Mouse (Mus musculus) stomach, embryonic 14.5 days (tissue): Measurements from ENCODE around the gene Tas1r1. TPM values are rescaled to one million over a fixed set of nuclear protein-coding genes. Genes with fewer than 3 reads are reported as not detected.

Source experiments
- ATAC-seq: fragments of 200-750 bp; cut with Nextera tagmentation; 2 replicates; pipeline ENCODE4 v1.8.0; 2017; ENCODE audit warnings: low read depth, moderate TSS enrichment; ENCODE audit not compliant: insufficient number of reproducible peaks, insufficient read depth, low FRiP score
- H3K27ac ChIP-seq: fragments of 300-500 bp; sonication (generic); 2 replicates; pipeline ENCODE4 v1.5.1; 2014; ENCODE audit warnings: mild to moderate bottlenecking, low read length, moderate library complexity, mixed read lengths
- H3K27me3 ChIP-seq: fragments of 300-500 bp; sonication (generic); 2 replicates; pipeline ENCODE4 v1.6.1; 2014; ENCODE audit warnings: low read length, control low read depth, mixed read lengths; ENCODE audit not compliant: control insufficient read depth, insufficient read depth
- H3K36me3 ChIP-seq: fragments of 300-500 bp; sonication (generic); 2 replicates; pipeline ENCODE4 v1.6.1; 2014; ENCODE audit warnings: mild to moderate bottlenecking, control low read depth, low read length, moderate library complexity, mixed read lengths; ENCODE audit not compliant: control insufficient read depth, insufficient read depth
- H3K4me1 ChIP-seq: fragments of 300-500 bp; sonication (generic); 2 replicates; pipeline ENCODE4 v1.6.1; 2014; ENCODE audit warnings: low read length, control low read depth, mixed read lengths; ENCODE audit not compliant: control insufficient read depth, insufficient read depth
- H3K4me2 ChIP-seq: fragments of 300-500 bp; sonication (generic); replicated peaks from 2 replicates; pipeline ENCODE4 v1.6.1; 2014; ENCODE audit warnings: low read depth, low read length, control low read depth
- H3K4me3 ChIP-seq: fragments of 300-500 bp; sonication (generic); 2 replicates; pipeline ENCODE4 v1.5.1; 2014; ENCODE audit warnings: low read depth, low read length, control low read depth
- H3K9ac ChIP-seq: fragments of 300-500 bp; sonication (generic); replicated peaks from 2 replicates; pipeline ENCODE4 v1.6.1; 2014; ENCODE audit warnings: low read depth, mild to moderate bottlenecking, control low read depth, low read length, moderate library complexity, mixed read lengths
- H3K9me3 ChIP-seq: fragments of 300-500 bp; sonication (generic); 2 replicates; pipeline ENCODE4 v1.6.1; 2016; ENCODE audit warnings: low read depth, low read length, control low read depth; ENCODE audit not compliant: control insufficient read depth
- WGBS: fragments of 180-500 bp; shearing (Covaris S2); extraction: QIAGEN DNeasy Blood & Tissue Kit; methylation state at CpG from one replicate; pipeline ENCODE4 v1.1.7; 2014; 5-methylcytosine and 5-hydroxymethylcytosine counted together
- polyA plus RNA-seq: library from polyadenylated mRNA; unstranded; fragments of >200 nt; fragmentation: Nextera tagmentation; extraction: Ambion mirVana; gene quantifications from 2 replicates; pipeline ENCODE4 v1.2.1, GENCODE M21; 2014

The Tas1r1 gene
- polyA plus RNA-seq, 1 experiment from 2014 or later: 0.30 TPM

DNA sequence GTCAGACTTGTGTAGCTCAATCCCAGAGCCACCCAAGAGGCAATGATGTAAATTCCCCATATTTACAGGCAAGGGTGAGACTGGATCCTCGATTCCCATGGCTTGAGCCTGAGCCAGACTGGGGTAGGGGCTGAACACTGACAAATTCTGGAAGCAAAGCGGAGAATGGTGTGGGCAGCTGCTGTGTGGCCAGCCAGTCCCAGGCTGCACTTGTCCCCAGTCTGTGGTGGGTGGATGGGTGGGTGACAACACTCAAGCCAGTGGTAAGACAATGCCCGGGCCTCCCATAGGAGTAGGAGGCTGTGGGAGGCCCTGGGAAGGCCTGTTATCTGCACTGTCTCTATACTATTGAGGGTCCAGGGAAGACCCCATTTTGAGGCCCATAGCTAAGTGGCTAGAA lies 30.9 kb upstream of the Tas1r1 start:
- Histone ChIP-seq H3K9ac (no peak overlapping the region), H3K4me3 (no peak overlapping the region), H3K9me3 (no peaks in the 10 kb centered on the region), H3K4me2 (no peak overlapping the region), H3K27me3 (no peaks in the 10 kb centered on the region), H3K27ac (no peak overlapping the region), H3K4me1 (peaks cover 7% of the 10 kb centered on the region; the same call in 1 of the 2 replicates), H3K36me3 (no peaks in the 10 kb centered on the region)
- WGBS: 87% methylated on average over 3 of the region's 3 CpGs
- ATAC-seq: no peak

DNA sequence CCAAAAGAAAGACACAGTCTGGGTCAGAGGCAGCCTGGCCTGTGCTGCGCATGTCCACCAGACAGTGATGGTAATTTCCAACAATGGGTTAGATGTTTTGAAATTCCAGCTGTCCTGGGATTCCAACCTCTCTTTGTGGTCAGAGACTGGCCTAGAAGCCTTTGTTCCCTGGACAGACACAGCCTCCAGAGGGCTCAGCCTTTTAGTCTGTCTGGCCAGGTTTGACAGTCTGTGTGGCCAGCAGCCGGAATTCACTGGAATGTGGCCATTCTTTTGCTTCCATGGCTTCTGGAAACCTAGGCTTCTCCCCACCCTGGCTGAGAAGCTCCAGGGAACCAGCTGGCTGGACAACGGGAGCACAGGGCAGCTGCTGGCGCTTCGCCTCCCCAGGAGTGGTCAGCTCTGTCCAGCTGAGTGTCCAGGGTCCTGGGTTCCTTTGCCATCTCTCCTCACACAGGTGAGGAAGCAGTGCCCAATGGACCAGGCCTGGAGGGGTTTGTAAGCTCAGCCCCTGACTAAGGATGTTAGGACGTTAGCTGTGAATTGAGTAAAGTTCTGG lies 29.9 kb upstream of the Tas1r1 start:
- H3K27ac ChIP-seq: no peak overlapping the region
- H3K27me3 ChIP-seq: no peaks in the 10 kb centered on the region
- H3K4me1 ChIP-seq: peaks cover 7% of the 10 kb centered on the region; the same call in 1 of the 2 replicates
- H3K9ac ChIP-seq: no peak overlapping the region
- no peaks in the 10 kb centered on the region for H3K36me3 ChIP-seq
- 68% methylated on average over 6 of the region's 6 CpGs for WGBS
- no peak overlapping the region for H3K4me3 ChIP-seq
- ATAC-seq: no peak
- H3K9me3 ChIP-seq: no peaks in the 10 kb centered on the region
- H3K4me2 ChIP-seq: no peak overlapping the region

DNA sequence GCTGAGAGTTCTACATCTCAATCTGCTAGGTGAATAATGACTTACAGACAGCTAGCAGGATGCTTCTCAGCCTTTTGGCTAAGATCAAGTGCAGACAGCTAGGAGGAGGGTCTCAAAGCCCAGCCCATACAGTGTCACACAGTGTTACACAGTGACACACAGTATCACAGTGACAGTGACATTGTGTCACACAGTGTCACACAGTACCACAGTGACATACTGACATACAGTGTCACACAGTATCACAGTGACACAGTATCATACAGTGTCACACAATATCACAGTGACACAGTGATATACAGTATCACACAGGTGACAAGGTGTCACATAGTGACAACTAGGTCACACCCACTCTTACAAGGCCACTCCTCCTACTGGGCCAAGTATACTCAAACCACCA lies 28.9 kb upstream of the Tas1r1 start:
- Histone ChIP-seq H3K9ac (no peak overlapping the region), H3K9me3 (no peaks in the 10 kb centered on the region), H3K36me3 (no peaks in the 10 kb centered on the region), H3K4me3 (no peak overlapping the region), H3K27ac (no peak overlapping the region), H3K4me1 (peaks cover 5% of the 10 kb centered on the region; the same call in 1 of the 2 replicates), H3K27me3 (no peaks in the 10 kb centered on the region), H3K4me2 (no peak overlapping the region)
- ATAC-seq: 0 out of 2 replicates have a peak, but pooled peaks have one; percentile 16

DNA sequence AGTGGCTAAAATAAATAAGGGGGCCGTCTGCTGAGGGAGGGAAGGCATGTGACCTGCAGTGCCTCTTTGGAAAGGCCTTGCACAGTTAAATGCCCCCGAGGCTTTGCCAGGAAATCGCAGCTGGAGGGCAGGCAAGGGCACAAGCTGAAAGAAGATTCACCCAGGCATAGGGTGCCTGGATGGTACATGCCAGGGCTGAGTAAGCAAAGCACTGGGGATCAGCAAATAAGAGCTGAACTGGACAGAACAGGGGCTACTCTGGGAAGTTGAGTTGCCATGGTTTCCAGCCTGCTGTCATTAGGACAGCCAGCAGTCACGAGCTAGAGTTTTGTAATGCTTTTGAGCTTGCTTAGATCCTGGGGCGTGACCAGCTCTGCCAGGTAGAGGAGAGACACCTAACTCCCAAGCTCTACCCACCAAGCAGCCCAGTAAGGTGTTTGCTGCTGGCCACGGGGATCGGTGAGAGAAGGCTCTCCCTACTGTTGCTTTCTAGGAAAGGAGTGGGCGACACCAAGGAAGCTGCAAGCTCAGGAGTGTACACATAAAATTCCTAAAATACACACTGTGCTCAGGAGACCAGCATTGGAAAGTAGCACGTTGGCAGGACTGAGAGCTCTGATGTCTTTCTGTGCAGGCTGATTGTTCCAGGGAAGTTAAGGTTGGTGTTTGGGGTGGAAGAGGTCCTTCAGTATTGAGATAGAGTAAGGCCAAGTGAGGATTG lies 24.2 kb upstream of the Tas1r1 start:
- WGBS: 58% methylated on average over 9 of the region's 9 CpGs
- no peak overlapping the region for H3K9ac ChIP-seq
- H3K36me3 ChIP-seq: peaks cover 21% of the 10 kb centered on the region
- no peaks in the 10 kb centered on the region for H3K4me1 ChIP-seq
- H3K4me2 ChIP-seq: no peak overlapping the region
- H3K27ac ChIP-seq: no peak overlapping the region
- no peak for ATAC-seq
- no peak overlapping the region for H3K4me3 ChIP-seq
- H3K9me3 ChIP-seq: no peaks in the 10 kb centered on the region
- no peaks in the 10 kb centered on the region for H3K27me3 ChIP-seq

DNA sequence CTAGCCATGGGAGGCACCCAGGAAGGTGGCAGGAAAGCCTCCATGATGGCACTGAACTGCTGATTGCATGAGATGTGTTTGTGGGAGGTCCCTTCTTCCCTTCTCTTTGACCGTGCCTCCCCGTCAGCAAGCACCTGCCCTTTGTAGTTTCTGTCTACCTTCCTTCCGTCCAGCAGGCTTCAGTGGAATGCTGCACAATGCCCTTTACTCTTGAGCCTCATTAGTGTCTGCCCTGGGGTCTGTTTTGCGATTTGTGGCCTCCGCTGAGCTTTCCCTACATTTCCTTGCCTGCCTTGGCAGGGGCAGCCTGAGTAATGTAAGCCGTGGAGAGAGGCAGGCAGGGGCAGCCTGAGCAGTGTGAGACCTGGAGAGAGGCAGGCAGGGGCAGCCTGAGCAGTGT lies 6.2 kb upstream of the Tas1r1 start:
- H3K9me3 ChIP-seq: no peaks in the 10 kb centered on the region
- H3K4me3 ChIP-seq: no peak overlapping the region
- no peak for ATAC-seq
- H3K4me2 ChIP-seq: no peak overlapping the region
- H3K9ac ChIP-seq: no peak overlapping the region
- H3K4me1 ChIP-seq: peaks cover 8% of the 10 kb centered on the region; the same call in 1 of the 2 replicates
- peaks cover 70% of the 10 kb centered on the region for H3K36me3 ChIP-seq
- no peak overlapping the region for H3K27ac ChIP-seq
- H3K27me3 ChIP-seq: no peaks in the 10 kb centered on the region
- WGBS: 78% methylated on average over 6 of the region's 6 CpGs

GRCm38 (mm10) chr4:152043171-152043570 lies 4.8 kb upstream of the Tas1r1 start:
- H3K4me1 ChIP-seq: peaks cover 8% of the 10 kb centered on the region; the same call in 1 of the 2 replicates
- ATAC-seq: no peak
- no peaks in the 10 kb centered on the region for H3K9me3 ChIP-seq
- H3K27ac ChIP-seq: no peak overlapping the region
- H3K27me3 ChIP-seq: no peaks in the 10 kb centered on the region
- no peak overlapping the region for H3K4me3 ChIP-seq
- 89% methylated on average over 3 of the region's 3 CpGs for WGBS
- H3K4me2 ChIP-seq: no peak overlapping the region
- peaks cover 60% of the 10 kb centered on the region for H3K36me3 ChIP-seq
- no peak overlapping the region for H3K9ac ChIP-seq

DNA sequence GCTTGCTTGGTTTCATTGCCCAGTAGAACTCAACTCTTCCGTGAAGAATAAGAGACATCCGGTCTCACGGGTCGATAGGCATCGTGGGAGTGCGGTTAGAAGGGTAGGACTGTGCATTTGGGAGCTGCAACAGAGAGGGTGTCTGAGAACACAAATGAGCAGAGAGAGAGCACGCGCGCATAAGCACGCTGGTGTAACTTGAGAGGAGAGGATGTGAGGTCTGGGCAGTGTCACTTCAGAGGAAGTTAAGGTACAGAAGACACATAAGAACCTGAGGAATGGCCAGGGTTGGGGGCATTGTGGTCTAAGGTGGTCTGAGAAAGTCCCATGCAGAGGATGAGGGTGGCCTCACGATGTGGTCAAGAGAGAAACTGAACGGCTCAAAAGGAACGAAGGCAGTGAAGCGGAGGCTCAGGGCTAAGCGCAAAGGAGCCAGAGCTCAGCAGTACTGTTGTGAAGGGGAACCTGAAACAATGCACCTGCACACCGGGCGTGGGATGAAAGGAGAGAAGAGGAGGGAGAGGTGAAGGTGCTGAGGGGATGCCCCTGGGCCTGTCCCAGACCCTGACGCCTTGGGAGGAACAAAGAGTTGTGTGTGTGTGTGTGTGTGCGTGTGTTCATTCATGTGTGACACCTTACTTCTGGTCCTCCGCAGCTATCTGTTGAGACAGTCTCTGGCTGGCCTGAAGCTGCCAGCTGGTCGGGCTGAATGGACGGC lies 3.7 kb upstream of the Tas1r1 start:
- Histone ChIP-seq H3K9ac (no peak overlapping the region), H3K4me3 (no peak overlapping the region), H3K27ac (no peak overlapping the region), H3K27me3 (no peaks in the 10 kb centered on the region), H3K36me3 (peaks cover 49% of the 10 kb centered on the region), H3K4me2 (no peak overlapping the region), H3K9me3 (no peaks in the 10 kb centered on the region), H3K4me1 (peaks cover 8% of the 10 kb centered on the region; the same call in 1 of the 2 replicates)
- ATAC-seq: no peak
- WGBS: 95% methylated on average over 22 of the region's 22 CpGs

GRCm38 (mm10) chr4:152039831-152040310 lies 1.5 kb upstream of the Tas1r1 start:
- 3% methylated on average over 25 of the region's 25 CpGs for WGBS
- ATAC-seq: no peak
- no peaks in the 10 kb centered on the region for H3K9me3 ChIP-seq

More at GRCm38 (mm10) chr4:152039831-152040310, 1.5 kb upstream of the Tas1r1 start:
- Histone ChIP-seq H3K4me1 (peaks cover 8% of the 10 kb centered on the region; the same call in 1 of the 2 replicates), H3K27me3 (no peaks in the 10 kb centered on the region), H3K9ac (peak overlapping the region; percentile 92), H3K27ac (0 out of 2 replicates have a peak overlapping the region, but pooled peaks have one; percentile 4), H3K36me3 (peaks cover 34% of the 10 kb centered on the region), H3K4me3 (peak overlapping the region; percentile 100), H3K4me2 (peak overlapping the region; percentile 94)
